Mouse (Mus musculus) small intestine, adult 2 months (tissue): ENCODE results near the gene Aipl1.

Source experiments
- CTCF ChIP-seq: fragments of 200-500 bp; IDR thresholded peaks from 2 replicates; pipeline ENCODE4 v1.5.1; 2012; ENCODE audit warnings: low read depth, mild to moderate bottlenecking, control low read depth, inconsistent platforms, low read length, moderate library complexity, mixed read lengths; ENCODE audit not compliant: insufficient replicate concordance, insufficient read length; ENCODE audit errors: extremely low read depth
- POLR2A ChIP-seq: fragments of 200-500 bp; IDR thresholded peaks from 2 replicates; pipeline ENCODE4 v1.6.1; 2012; ENCODE audit warnings: low read depth, mild to moderate bottlenecking, control low read depth, inconsistent platforms, low read length, moderate library complexity

GRCm38 (mm10) chr11:72052221-72052620, 14.9 kb upstream of the Aipl1 start:
- no peak for TF ChIP-seq POLR2A
- no peak for TF ChIP-seq CTCF
